Mouse (Mus musculus) heart, adult 2 months (tissue): ENCODE results near the gene Olig1. TPM values are rescaled to one million over a fixed set of nuclear protein-coding genes. Genes with fewer than 3 reads are reported as not detected.
A peak's percentile ranks its signal among the peaks of the same experiment; 100 is the strongest.

Source experiments
- DNase-seq, 2 experiments: peaks; one replicate each; pipeline ENCODE4 v3.0.0; 2021
- H3K27ac ChIP-seq: fragments of 200-600 bp; 2 replicates; pipeline ENCODE4 v1.8.1; 2022
- H3K27me3 ChIP-seq: fragments of 200-500 bp; 2 replicates; pipeline ENCODE4 v1.6.1; 2012; ENCODE audit warnings: mild to moderate bottlenecking, low read length, inconsistent platforms, mixed read lengths; ENCODE audit not compliant: control insufficient read depth, insufficient read depth
- H3K36me3 ChIP-seq: fragments of 200-500 bp; 2 replicates; pipeline ENCODE4 v1.6.1; 2012; ENCODE audit warnings: low read length, inconsistent platforms; ENCODE audit not compliant: control insufficient read depth, insufficient read depth
- H3K4me1 ChIP-seq: fragments of 200-500 bp; 2 replicates; pipeline ENCODE4 v1.6.1; 2011; ENCODE audit warnings: low read length; ENCODE audit not compliant: control insufficient read depth, insufficient read depth
- H3K4me3 ChIP-seq: fragments of 200-600 bp; 2 replicates; pipeline ENCODE4 v1.8.1; 2022
- H3K79me2 ChIP-seq: fragments of 200-500 bp; replicated peaks from 2 replicates; pipeline ENCODE4 v1.6.1; 2012; ENCODE audit warnings: mild to moderate bottlenecking, inconsistent platforms, low read length, moderate library complexity, mixed read lengths; ENCODE audit not compliant: control insufficient read depth, insufficient read depth
- H3K9ac ChIP-seq: fragments of 200-500 bp; 2 replicates; pipeline ENCODE4 v1.6.1; 2012; ENCODE audit warnings: low read depth, mild to moderate bottlenecking, control low read depth, inconsistent platforms, low read length, mixed read lengths
- CTCF ChIP-seq: fragments of 200-600 bp; IDR thresholded peaks from 2 replicates; pipeline ENCODE4 v1.8.1; 2022; ENCODE audit warnings: antibody characterized with exemption, mild to moderate bottlenecking, moderate library complexity
- EP300 ChIP-seq: fragments of 200-500 bp; IDR thresholded peaks from 2 replicates; pipeline ENCODE4 v1.6.1; 2011; ENCODE audit warnings: low read depth, low read length, control low read depth; ENCODE audit not compliant: insufficient read depth
- POLR2A ChIP-seq: fragments of 200-500 bp; IDR thresholded peaks from 2 replicates; pipeline ENCODE4 v1.6.1; 2011; ENCODE audit warnings: mild to moderate bottlenecking, low read depth, low read length, control low read depth; ENCODE audit not compliant: insufficient read depth
- WGBS: fragments of 180-500 bp; shearing (Covaris S2); methylation state at CpG from one replicate; pipeline ENCODE4 v1.1.7; 2018; 5-methylcytosine and 5-hydroxymethylcytosine counted together
- intact Hi-C: fragments of 180-260 bp; cut with DNase I; formaldehyde crosslinking; loops from one replicate; pipeline ENCODE4 v1.15.1; 2025
- polyA plus RNA-seq: library from polyadenylated mRNA; depleted of rRNA; stranded (reverse); fragments of >200 nt; gene quantifications from 2 replicates; pipeline ENCODE4 v1.2.3, GENCODE M21; 2012
- total RNA-seq, 2 experiments: library from RNA; stranded (reverse); gene quantifications; 2 replicates each; pipeline ENCODE4 v1.2.3; 2021

The Olig1 gene
- total and polyA plus RNA-seq, 3 experiments: 0.25 TPM; not detected in 2

- intact Hi-C loops: no loop called here
- Histone ChIP-seq H3K27me3 (peaks cover 52% of the 10 kb centered on the region), H3K4me1 (no peaks in the 10 kb centered on the region), H3K36me3 (no peaks in the 10 kb centered on the region), H3K9ac (no peak overlapping the region), H3K27ac (no peak overlapping the region), H3K4me3 (no peak overlapping the region), H3K79me2 (no peaks in the 10 kb centered on the region)
- TF ChIP-seq EP300 (no peak), CTCF (no peak), POLR2A (no peak)
- DNase-seq: no peak
- 4% methylated on average over 26 of the region's 26 CpGs for WGBS
Measured at GRCm38 (mm10) chr16:91224481-91225232, 44.9 kb upstream of the Olig1 start.

GRCm38 (mm10) chr16:91225233-91226037, 44.1 kb upstream of the Olig1 start, which contains the start of gene Olig2:
TSS of gene Olig2 (plus strand) at chr16:91225457.
- Histone ChIP-seq H3K4me1 (no peaks in the 10 kb centered on the region), H3K27me3 (peaks cover 53% of the 10 kb centered on the region), H3K36me3 (no peaks in the 10 kb centered on the region), H3K4me3 (no peak within 1 kb of the TSS), H3K79me2 (no peaks in the 10 kb centered on the region), H3K27ac (no peak within 1 kb of the TSS), H3K9ac (no peak within 1 kb of the TSS)
- 2% methylated on average over 53 of the region's 53 CpGs for WGBS
- intact Hi-C loops: no loop called here
- no peak for DNase-seq
- TF ChIP-seq POLR2A: no peak

- Histone ChIP-seq H3K36me3 (no peaks in the 10 kb centered on the region), H3K9ac (no peak overlapping the region), H3K79me2 (no peaks in the 10 kb centered on the region), H3K4me3 (no peak overlapping the region), H3K27me3 (peaks cover 52% of the 10 kb centered on the region), H3K27ac (no peak overlapping the region), H3K4me1 (no peaks in the 10 kb centered on the region)
- intact Hi-C loops: no loop called here
- peak in 1 of 2 experiments; percentile 19 for DNase-seq
- no peak for TF ChIP-seq CTCF
- WGBS: 1% methylated on average over 60 of the region's 60 CpGs
Measured at GRCm38 (mm10) chr16:91226038-91226882, 43.3 kb upstream of the Olig1 start.

GRCm38 (mm10) chr16:91226883-91227759, 42.5 kb upstream of the Olig1 start:
- peaks cover 49% of the 10 kb centered on the region for H3K27me3 ChIP-seq
- TF ChIP-seq CTCF (no peak), EP300 (no peak), POLR2A (no peak)
- intact Hi-C loops: no loop called here
- H3K27ac ChIP-seq: no peak overlapping the region
- H3K4me1 ChIP-seq: no peaks in the 10 kb centered on the region
- WGBS: 2% methylated on average over 82 of the region's 85 CpGs
- no peaks in the 10 kb centered on the region for H3K36me3 ChIP-seq
- DNase-seq: peak in 1 of 2 experiments; percentile 16
- H3K79me2 ChIP-seq: no peaks in the 10 kb centered on the region
- H3K4me3 ChIP-seq: no peak overlapping the region
- no peak overlapping the region for H3K9ac ChIP-seq

GRCm38 (mm10) chr16:91227760-91228043, 41.9 kb upstream of the Olig1 start:
- H3K4me3 ChIP-seq: no peak overlapping the region
- H3K79me2 ChIP-seq: no peaks in the 10 kb centered on the region
- peak in 1 of 2 experiments; percentile 19 for DNase-seq
- H3K36me3 ChIP-seq: no peaks in the 10 kb centered on the region
- intact Hi-C loops: no loop called here
- WGBS: 6% methylated on average over 6 of the region's 6 CpGs
- TF ChIP-seq EP300 (no peak), POLR2A (no peak), CTCF (no peak)
- peaks cover 44% of the 10 kb centered on the region for H3K27me3 ChIP-seq
- no peak overlapping the region for H3K27ac ChIP-seq
- H3K4me1 ChIP-seq: no peaks in the 10 kb centered on the region
- H3K9ac ChIP-seq: no peak overlapping the region
